24 mouse cellular contexts compared by ENCODE assay signal in genomic region chr7:35374265-35374664, GRCm38 (mm10). TPM values are rescaled to one million over a fixed set of nuclear protein-coding genes. Genes with fewer than 3 reads are reported as not detected.
DNase-seq lines count a peak whose midpoint lies in the region; ATAC-seq and TF ChIP-seq lines count a peak whose summit lies in the region.
"Had no signal": no experiment of that assay in that cellular context is flagged by ENCODE, and none has a peak within 500 bp of the region (broad histone marks: within the 10 kb centered on the region; RNA-seq: fewer than 3 reads in every experiment).

No protein-coding gene starts in this region.

- no peak overlapping the region for H3K9ac ChIP-seq in kidney, embryonic 16.5 days (replicated peaks; ENCODE audit: low read length)
- H3K9ac ChIP-seq: heart, embryonic 13.5 days had no signal

- H3K4me2 ChIP-seq in kidney, embryonic 16.5 days (replicated peaks; ENCODE audit: low read depth, low read length): no peak overlapping the region

- DNase-seq in testis, postnatal 10 days (ENCODE audit: low spot score): no peak
- DNase-seq in kidney, adult 18-20 months: peak; percentile 41
- no peak for DNase-seq in thymus, adult 18-20 months
- no peak for DNase-seq in adrenal gland, adult 2 months
- no peak for DNase-seq in heart, adult 9 months (ENCODE audit: low spot score in 2 of 2)
- DNase-seq: adrenal gland, postnatal 10 days; cerebellum, adult 2 months; gastrocnemius, postnatal 14 days; heart, adult 18-20 months; heart, postnatal 14 days; liver; lung, postnatal 4 days; midbrain, embryonic 14.5 days; thymus, adult 2 months had no signal

- peaks cover 7% of the 10 kb centered on the region for H3K4me1 ChIP-seq in testis, adult 2 months (ENCODE audit: control insufficient read depth, insufficient read depth, low read length)
- peaks cover 22% of the 10 kb centered on the region for H3K4me1 ChIP-seq in kidney, embryonic 16.5 days (ENCODE audit: insufficient read depth, low read length)
- H3K4me1 ChIP-seq: limb, embryonic 10.5 days had no signal

- no peak overlapping the region for H3K4me3 ChIP-seq in testis, adult 2 months (ENCODE audit: control insufficient read depth, low read depth, low read length)
- H3K4me3 ChIP-seq in kidney, embryonic 16.5 days (ENCODE audit: low read length): no peak overlapping the region
- H3K4me3 ChIP-seq: forebrain, embryonic 10.5 days; heart, embryonic 13.5 days; limb, embryonic 10.5 days had no signal

- H3K27me3 ChIP-seq in testis, adult 2 months (ENCODE audit: control insufficient read depth, insufficient read depth, low read length): no peaks in the 10 kb centered on the region
- H3K27me3 ChIP-seq in kidney, embryonic 16.5 days (ENCODE audit: insufficient read depth, low read length): no peaks in the 10 kb centered on the region
- H3K27me3 ChIP-seq: heart, embryonic 13.5 days; Patski had no signal

- no peaks in the 10 kb centered on the region for H3K36me3 ChIP-seq in testis, adult 2 months (ENCODE audit: control insufficient read depth, insufficient read depth, low read length)
- no peaks in the 10 kb centered on the region; the same call in 1 of the 2 replicates for H3K36me3 ChIP-seq in kidney, embryonic 16.5 days (ENCODE audit: insufficient read depth, low read length)
- H3K36me3 ChIP-seq: forebrain, embryonic 10.5 days; heart, embryonic 13.5 days; limb, embryonic 10.5 days had no signal

- peak overlapping the region; percentile 54; the same call in 1 of the 2 replicates for H3K27ac ChIP-seq in testis, adult 2 months (ENCODE audit: control insufficient read depth, insufficient read depth, low read depth, low read length)
- peak overlapping the region; percentile 82 for H3K27ac ChIP-seq in kidney, embryonic 16.5 days (ENCODE audit: low read length)
- H3K27ac ChIP-seq: forebrain, embryonic 10.5 days; hindbrain, postnatal 0 days had no signal

- no peaks in the 10 kb centered on the region for H3K9me3 ChIP-seq in kidney, embryonic 16.5 days (ENCODE audit: low read length)
- H3K9me3 ChIP-seq: heart, embryonic 13.5 days; limb, embryonic 10.5 days had no signal

- no peak for TF ChIP-seq CTCF in testis, adult 2 months (IDR thresholded peaks at IDR 0.05; ENCODE audit: control insufficient read depth, insufficient read depth, insufficient replicate concordance, low read depth, low read length)

- no peak for TF ChIP-seq POLR2A in testis, adult 2 months (IDR thresholded peaks at IDR 0.05; ENCODE audit: control insufficient read depth, low read depth, low read length)

- 65% methylated on average over 7 of the region's 7 CpGs for WGBS in kidney, embryonic 16.5 days

- ATAC-seq in kidney, embryonic 16.5 days (ENCODE audit: low FRiP score, low TSS enrichment): no peak
- ATAC-seq: CD4-positive, CD25-positive, alpha-beta regulatory T cell, adult 4 months; forebrain, embryonic 16.5 days; hindbrain, postnatal 0 days; Patski had no signal

RNA-seq across cellular contexts. Expression of gene Faap24, which starts 22.4 kb away (rescaled TPM):
- polyA plus RNA-seq in testis, adult 2 months (2012; rRNA removed): 3.1 and 4.0 TPM in 2 replicates
- 16.9 and 17.8 TPM in 2 replicates for polyA plus RNA-seq in kidney, embryonic 16.5 days (2015; fragmentation: Nextera tagmentation; extraction: Ambion mirVana)
- total RNA-seq in adrenal gland, adult 2 months (2021): 1 to 10 TPM; 8.4 to 8.7 TPM
- 3.4 and 4.3 TPM in 2 replicates for polyA plus RNA-seq in adrenal gland, adult 2 months (2012; rRNA removed)

RNA-seq across cellular contexts. Expression of gene Cep89, which starts 22.6 kb away (rescaled TPM):
- 95.0 and 104 TPM in 2 replicates for polyA plus RNA-seq in testis, adult 2 months (2012; rRNA removed)
- 63.7 and 73.2 TPM in 2 replicates for polyA plus RNA-seq in kidney, embryonic 16.5 days (2015; fragmentation: Nextera tagmentation; extraction: Ambion mirVana)
- total RNA-seq in adrenal gland, adult 2 months (2021): 10 to 100 TPM; 11.6 to 19.8 TPM
- polyA plus RNA-seq in adrenal gland, adult 2 months (2012; rRNA removed): 15.4 and 16.1 TPM in 2 replicates

RNA-seq across cellular contexts. Expression of gene Rhpn2, which starts 40.3 kb away (rescaled TPM):
- 4.3 and 5.2 TPM in 2 replicates for polyA plus RNA-seq in testis, adult 2 months (2012; rRNA removed)
- 16.3 TPM in 2 replicates for polyA plus RNA-seq in kidney, embryonic 16.5 days (2015; fragmentation: Nextera tagmentation; extraction: Ambion mirVana)
- 1 to 10 TPM; 1.6 to 4.6 TPM for total RNA-seq in adrenal gland, adult 2 months (2021)
- 0.51 and 1.3 TPM in 2 replicates for polyA plus RNA-seq in adrenal gland, adult 2 months (2012; rRNA removed)
- total RNA-seq: megakaryocyte-erythroid progenitor cell, adult 5-6 weeks had no signal

RNA-seq across cellular contexts. Expression of gene Gpatch1, which starts 56.0 kb away (rescaled TPM):
- polyA plus RNA-seq in testis, adult 2 months (2012; rRNA removed): 2.3 and 3.0 TPM in 2 replicates
- polyA plus RNA-seq in kidney, embryonic 16.5 days (2015; fragmentation: Nextera tagmentation; extraction: Ambion mirVana): 19.6 and 19.9 TPM in 2 replicates
- 10 to 100 TPM; 16.9 to 17.2 TPM for total RNA-seq in adrenal gland, adult 2 months (2021)
- 1.8 and 2.9 TPM in 2 replicates for polyA plus RNA-seq in adrenal gland, adult 2 months (2012; rRNA removed)
